Mouse (Mus musculus) activated CD4-positive, CD25-positive, alpha-beta regulatory T cell, adult 4 months (primary cell): ENCODE data around the gene Kdm4a. TPM values are rescaled to one million over a fixed set of nuclear protein-coding genes. Genes with fewer than 3 reads are reported as not detected.

ENCODE experiments used
- ATAC-seq: one replicate; pipeline ENCODE4 v1.8.0; 2017
- polyA plus RNA-seq, 2 experiments: library from polyadenylated mRNA; unstranded; fragments of 100-300 nt; shearing (Covaris generic); gene quantifications; one replicate each; pipeline ENCODE4 v1.2.1; 2017

Gene Kdm4a
- polyA plus RNA-seq, 2 experiments from 2014 or later = 6.1 to 11.4 TPM

DNA sequence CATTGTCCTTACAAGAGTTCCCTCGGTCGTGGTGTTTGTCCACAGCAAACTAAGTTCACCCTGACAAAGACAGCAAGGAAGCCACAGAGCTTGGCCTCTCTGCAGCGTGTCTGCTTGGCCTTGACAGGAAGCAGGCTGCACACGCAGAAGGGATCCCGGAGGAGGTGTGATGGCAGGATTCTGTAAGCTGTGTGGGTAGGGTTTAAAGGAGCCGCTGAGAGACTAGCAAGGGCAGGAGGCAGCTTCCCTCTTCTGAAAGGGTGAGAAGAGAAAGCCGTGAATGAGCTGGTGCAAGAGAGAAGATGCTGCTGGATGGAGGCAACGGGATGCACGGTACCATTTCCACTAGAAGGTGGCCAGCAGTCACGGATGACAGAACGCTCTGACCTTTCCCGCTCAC lies 67.2 kb downstream of the Kdm4a start:
- no peak for ATAC-seq

DNA sequence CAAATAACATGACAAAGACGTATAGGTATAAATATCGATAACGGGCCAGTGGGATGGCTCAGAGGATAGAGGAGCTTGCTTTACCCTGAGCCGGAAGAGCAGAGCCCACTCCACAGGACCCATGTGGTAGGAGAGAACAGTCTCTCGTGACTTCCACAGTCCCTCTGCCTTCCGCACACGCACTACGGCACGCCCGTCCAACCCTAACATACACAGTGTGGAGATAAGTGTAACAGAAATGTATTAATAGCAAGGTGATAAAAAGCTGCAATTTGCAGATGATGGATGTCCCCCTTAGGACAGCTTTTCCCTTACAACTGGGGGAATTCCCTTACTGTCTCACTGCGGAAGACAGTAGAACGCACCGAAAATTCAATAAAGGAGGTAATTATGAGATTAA lies 70.2 kb downstream of the Kdm4a start:
- ATAC-seq = no peak

DNA sequence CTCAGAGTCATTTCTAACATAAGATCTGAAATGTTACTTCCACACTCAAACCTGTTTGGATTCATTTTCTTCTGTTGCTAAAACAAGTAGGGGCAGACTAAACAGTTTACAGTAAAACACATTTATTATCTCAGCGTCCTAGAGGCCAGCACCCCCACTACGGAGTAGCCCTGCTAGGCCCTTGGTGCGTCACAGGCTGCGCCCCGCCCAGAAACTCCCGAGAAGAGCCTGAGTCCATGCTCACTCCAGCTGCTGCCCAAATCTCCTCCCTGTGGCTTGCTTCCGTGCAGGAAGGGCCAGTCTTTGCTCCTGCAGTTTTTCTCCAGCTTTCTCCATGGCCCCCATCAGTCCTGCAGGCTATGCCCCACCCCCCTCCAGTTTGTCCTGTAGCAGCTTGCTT lies 71.1 kb downstream of the Kdm4a start:
- no peak for ATAC-seq

- no peak for ATAC-seq
These were observed 74.4 kb downstream of the Kdm4a start for GRCm38 (mm10) chr4:118105256-118106053.

- no peak for ATAC-seq
These were observed 76.5 kb downstream of the Kdm4a start for GRCm38 (mm10) chr4:118103280-118103830.

GRCm38 (mm10) chr4:118101497-118101896 lies 78.3 kb downstream of the Kdm4a start:
- no peak for ATAC-seq

DNA sequence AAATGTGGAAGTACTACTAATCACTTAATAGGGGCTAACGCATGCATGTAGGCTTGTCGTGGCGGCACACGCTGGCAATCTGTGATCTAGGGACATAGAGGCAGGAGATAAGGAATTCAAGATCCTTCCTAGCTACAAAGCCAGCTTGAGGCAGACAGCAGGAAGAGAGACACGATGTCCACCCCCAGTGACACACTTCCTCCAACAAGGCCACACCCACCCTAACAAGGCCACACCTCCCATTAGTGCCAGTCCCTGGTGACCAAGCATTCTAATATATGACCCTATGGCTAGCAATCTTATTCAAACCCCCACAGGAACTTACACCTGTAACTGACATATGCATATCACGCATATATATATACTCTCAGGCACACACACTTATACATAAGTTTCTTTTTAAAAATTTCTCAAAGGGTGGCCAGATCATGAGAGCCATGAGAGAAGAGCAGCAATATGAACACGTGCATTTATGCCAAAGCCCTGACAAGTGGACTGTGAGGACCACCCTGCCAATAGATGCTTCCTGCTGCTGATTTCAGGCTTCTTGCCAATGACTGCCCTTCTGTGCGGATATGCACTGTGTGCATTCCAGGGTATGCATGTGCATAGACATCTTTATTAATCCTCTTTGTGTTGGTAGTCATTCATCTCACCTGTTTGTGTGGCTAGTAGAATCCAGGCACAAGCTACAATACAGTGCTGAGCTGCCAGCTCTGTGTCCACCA lies 80.0 kb downstream of the Kdm4a start:
- no peak for ATAC-seq

GRCm38 (mm10) chr4:118098571-118098970 lies 81.3 kb downstream of the Kdm4a start:
- no peak for ATAC-seq

- no peak for ATAC-seq
These were observed 83.8 kb downstream of the Kdm4a start for GRCm38 (mm10) chr4:118096069-118096468.

DNA sequence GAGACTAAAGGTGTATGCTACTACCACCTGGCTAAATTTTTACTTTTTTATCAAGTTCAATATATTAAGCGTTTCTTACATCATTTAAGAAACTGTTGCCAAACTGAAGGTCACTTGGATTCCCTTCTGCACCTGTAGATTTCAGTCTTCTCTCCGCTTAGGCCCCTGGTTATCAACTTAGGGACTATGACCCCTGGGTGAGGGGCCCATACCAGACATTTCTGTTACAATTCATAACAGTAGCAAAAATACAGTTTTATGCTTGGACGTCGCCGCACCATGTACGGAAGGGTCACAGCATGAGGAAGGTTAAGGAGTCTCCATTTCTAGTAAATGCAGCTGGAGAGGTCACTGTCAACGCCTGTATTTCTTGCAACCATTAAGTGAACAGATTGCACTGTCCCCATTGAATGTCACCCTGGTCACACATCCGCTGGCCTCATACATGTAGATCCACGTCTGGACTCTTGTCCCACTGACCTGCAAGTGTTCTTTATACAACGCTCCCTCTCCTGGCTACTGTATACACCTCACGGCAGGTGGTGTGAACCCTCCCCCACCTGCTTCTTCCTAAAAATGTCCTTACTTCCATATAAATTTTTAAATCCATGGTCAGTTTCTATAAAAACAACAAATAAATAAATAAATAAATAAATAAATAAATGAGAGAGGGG lies 86.9 kb downstream of the Kdm4a start:
- no peak for ATAC-seq

GRCm38 (mm10) chr4:118090449-118090848 lies 89.4 kb downstream of the Kdm4a start:
- ATAC-seq = no peak

DNA sequence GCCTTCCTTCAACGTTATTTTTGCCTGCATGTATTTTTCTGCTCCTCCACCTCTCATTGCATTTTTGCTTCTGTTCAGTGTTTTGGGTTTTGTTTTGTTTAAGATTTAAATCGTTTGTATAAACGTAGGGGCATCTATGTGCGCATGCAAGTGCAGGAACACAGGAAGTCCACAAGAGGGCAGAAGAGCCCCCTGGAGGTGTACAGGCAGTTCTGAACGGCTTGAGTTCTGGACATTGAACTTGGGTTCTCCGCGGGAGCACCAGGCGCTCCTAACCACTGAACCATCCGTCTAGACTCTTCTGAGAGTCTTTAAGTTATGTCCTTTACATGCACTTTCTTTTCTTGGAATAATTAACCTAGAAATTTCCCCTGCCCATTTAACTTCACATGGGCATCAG lies 89.9 kb downstream of the Kdm4a start:
- ATAC-seq = no peak

GRCm38 (mm10) chr4:118088771-118089170 lies 91.1 kb downstream of the Kdm4a start:
- no peak for ATAC-seq

Other genes starting within 250 kb of the Kdm4a start
- under 1 TPM; 0.77 to 0.85 TPM for gene St3gal3, start 45.1 kb downstream of the Kdm4a start, polyA plus RNA-seq
- gene Ptprf, start 111.4 kb upstream of the Kdm4a start, polyA plus RNA-seq = under 1 TPM; 0.31 to 0.34 TPM
- 10 to 100 TPM; 11.0 to 11.2 TPM for gene Szt2, start 229.2 kb upstream of the Kdm4a start, polyA plus RNA-seq
- 100 to 1,000 TPM; 115 to 118 TPM for gene Med8, start 229.3 kb upstream of the Kdm4a start, polyA plus RNA-seq
- gene Elovl1, start 248.1 kb upstream of the Kdm4a start, polyA plus RNA-seq = 100 to 1,000 TPM; 125 to 129 TPM